Mouse (Mus musculus) testis, adult 2 months (tissue): Measurements from ENCODE around the gene Ptgds.

Experiments used
- CTCF ChIP-seq: fragments of 200-500 bp; IDR thresholded peaks from 2 replicates; pipeline ENCODE4 v1.5.1; 2012; ENCODE audit warnings: low read depth, mild to moderate bottlenecking, inconsistent platforms, low read length, moderate library complexity; ENCODE audit not compliant: control insufficient read depth, insufficient read depth, insufficient replicate concordance
- POLR2A ChIP-seq: fragments of 200-500 bp; IDR thresholded peaks from 2 replicates; pipeline ENCODE4 v1.6.1; 2012; ENCODE audit warnings: low read depth, mild to moderate bottlenecking, inconsistent platforms, low read length, moderate library complexity; ENCODE audit not compliant: control insufficient read depth

GRCm38 (mm10) chr2:25502726-25503125 lies 32.9 kb upstream of the Ptgds start:
- TF ChIP-seq POLR2A (no peak), CTCF (no peak)
